Mouse (Mus musculus) CH12.LX (cell line): Measurements from ENCODE around the gene 9130213A22Rik. TPM values are rescaled to one million over a fixed set of nuclear protein-coding genes. Genes with fewer than 3 reads are reported as not detected.
A peak's percentile ranks its signal among the peaks of the same experiment; 100 is the strongest.

Experiments
- DNase-seq: peaks from one replicate; pipeline ENCODE4 v3.0.0-alpha.2; 2013; ENCODE audit errors: extremely low read depth
- H3K27ac ChIP-seq: 2 replicates; pipeline ENCODE4 v1.5.1; 2012; ENCODE audit warnings: low read depth, mild to moderate bottlenecking, control low read depth, moderate library complexity; ENCODE audit not compliant: insufficient read depth
- H3K27me3 ChIP-seq: replicated peaks from 2 replicates; pipeline ENCODE3; 2012; ENCODE audit warnings: inconsistent platforms
- H3K36me3 ChIP-seq, 2 experiments: replicated peaks in 1 of 2; 2 replicates each; pipeline versions ENCODE3 to v1.6.1; 2012; ENCODE audit warnings: inconsistent platforms in 1 of 2, low read length in 1 of 2, mild to moderate bottlenecking in 1 of 2, mixed read lengths in 1 of 2, moderate library complexity in 1 of 2; ENCODE audit not compliant: control insufficient read depth in 1 of 2, insufficient read depth in 1 of 2
- H3K4me1 ChIP-seq, 2 experiments: 2 replicates each; pipeline ENCODE4 v1.6.1; 2012; ENCODE audit warnings: inconsistent platforms in 1 of 2, moderate library complexity in 1 of 2; ENCODE audit not compliant: insufficient read depth in 2 of 2, control insufficient read depth in 1 of 2
- H3K4me2 ChIP-seq: 2 replicates; pipeline ENCODE4 v1.6.1; 2012; ENCODE audit warnings: low read depth, mild to moderate bottlenecking, control low read depth; ENCODE audit not compliant: poor library complexity, insufficient read depth, severe bottlenecking
- H3K4me3 ChIP-seq, 3 experiments: fragments of 150-350 bp in 1 of 3; sonication (generic) in 1 of 3; replicated peaks in 1 of 3; 2 replicates each; pipeline versions ENCODE3 to v1.5.1; 2011 to 2012; ENCODE audit warnings: low read depth in 2 of 3, low read length in 2 of 3, mild to moderate bottlenecking in 2 of 3, moderate library complexity in 2 of 3, control low read depth in 1 of 3, improper control_type of control experiment in 1 of 3, inconsistent platforms in 1 of 3, mixed read lengths in 1 of 3; ENCODE audit not compliant: poor library complexity in 1 of 3
- H3K79me2 ChIP-seq: replicated peaks from 2 replicates; pipeline ENCODE4 v1.6.1; 2012; ENCODE audit warnings: mild to moderate bottlenecking, moderate library complexity; ENCODE audit not compliant: control insufficient read depth, poor library complexity, insufficient read depth, severe bottlenecking; ENCODE audit errors: extremely low read depth
- H3K9ac ChIP-seq: 2 replicates; pipeline ENCODE4 v1.6.1; 2012; ENCODE audit warnings: low read depth, mild to moderate bottlenecking, control low read depth, moderate library complexity; ENCODE audit not compliant: insufficient read depth
- H3K9me3 ChIP-seq: replicated peaks from 2 replicates; pipeline ENCODE3; 2012; ENCODE audit warnings: low read length, inconsistent platforms, mixed read lengths
- BHLHE40 ChIP-seq: IDR thresholded peaks from 2 replicates; pipeline ENCODE4 v1.6.1; 2011; ENCODE audit warnings: mild to moderate bottlenecking, low read depth, low read length, improper control_type of control experiment
- CHD1 ChIP-seq: IDR thresholded peaks from 2 replicates; pipeline ENCODE4 v1.6.1; 2012; ENCODE audit warnings: low read depth, low read length, improper control_type of control experiment, inconsistent platforms
- CHD2 ChIP-seq: IDR thresholded peaks from 2 replicates; pipeline ENCODE4 v1.6.1; 2011; ENCODE audit warnings: low read length, improper control_type of control experiment
- HCFC1 ChIP-seq: IDR thresholded peaks from 2 replicates; pipeline ENCODE4 v1.6.1; 2012; ENCODE audit warnings: low read depth, mild to moderate bottlenecking, inconsistent platforms, low read length, improper control_type of control experiment
- IRF4 ChIP-seq: IDR thresholded peaks from 2 replicates; pipeline ENCODE4 v1.6.1; 2014; ENCODE audit warnings: low read depth, mild to moderate bottlenecking, inconsistent platforms, low read length, improper control_type of control experiment
- JUN ChIP-seq: IDR thresholded peaks from 2 replicates; pipeline ENCODE4 v1.6.1; 2011; ENCODE audit warnings: low read depth, mild to moderate bottlenecking, low read length, improper control_type of control experiment, moderate library complexity; ENCODE audit not compliant: insufficient read depth
- MXI1 ChIP-seq: IDR thresholded peaks from 2 replicates; pipeline ENCODE4 v1.6.1; 2011; ENCODE audit warnings: mild to moderate bottlenecking, low read depth, low read length, improper control_type of control experiment
- MYC ChIP-seq: IDR thresholded peaks from 2 replicates; pipeline ENCODE4 v1.6.1; 2011; ENCODE audit warnings: low read depth, mild to moderate bottlenecking, improper control_type of control experiment, low read length
- NELFE ChIP-seq: IDR thresholded peaks from 2 replicates; pipeline ENCODE4 v1.6.1; 2011; ENCODE audit warnings: low read depth, low read length, improper control_type of control experiment
- NRF1 ChIP-seq: IDR thresholded peaks from 2 replicates; pipeline ENCODE4 v1.6.1; 2014; ENCODE audit warnings: low read depth, mild to moderate bottlenecking, inconsistent platforms, low read length, improper control_type of control experiment, moderate library complexity
- SIN3A ChIP-seq: IDR thresholded peaks from 2 replicates; pipeline ENCODE4 v1.6.1; 2012; ENCODE audit warnings: low read length, improper control_type of control experiment, inconsistent platforms
- TBP ChIP-seq: conservative IDR thresholded peaks from 2 replicates; pipeline ENCODE4 v1.6.1; 2011; ENCODE audit warnings: low read depth, low read length, improper control_type of control experiment
- USF1 ChIP-seq: IDR thresholded peaks from 2 replicates; pipeline ENCODE4 v1.6.1; 2014; ENCODE audit warnings: low read depth, mild to moderate bottlenecking, inconsistent platforms, low read length, improper control_type of control experiment
- USF2 ChIP-seq: conservative IDR thresholded peaks from 2 replicates; pipeline ENCODE4 v1.6.1; 2011; ENCODE audit warnings: low read depth, low read length, improper control_type of control experiment
- ZMIZ1 ChIP-seq: IDR thresholded peaks from 2 replicates; pipeline ENCODE4 v1.6.1; 2012; ENCODE audit warnings: low read depth, mild to moderate bottlenecking, inconsistent platforms, low read length, improper control_type of control experiment
- ZNF384 ChIP-seq: IDR thresholded peaks from 2 replicates; pipeline ENCODE4 v1.6.1; 2012; ENCODE audit warnings: low read depth, low read length, improper control_type of control experiment, inconsistent platforms
- dilution Hi-C: fragments of 300-500 bp; cut with MboI; formaldehyde crosslinking; loops from 2 replicates; pipeline ENCODE4 v1.14.3; 2020; ENCODE audit warnings: low sequenced_read_pairs; ENCODE audit not compliant: extremely low pct_unique_long_range_greater_than_20kb, extremely low pct_ligation_motif_present
- in situ Hi-C: fragments of 300-500 bp; cut with MboI; formaldehyde crosslinking; loops from 3 replicates; pipeline ENCODE4 v1.14.3; 2019; ENCODE audit warnings: low sequenced_read_pairs, low pct_ligation_motif_present, low pct_unique_long_range_greater_than_20kb, mixed read lengths
- polyA plus RNA-seq: library from polyadenylated mRNA; unstranded; fragments of >175 nt; gene quantifications from 2 replicates; pipeline ENCODE4 v1.2.1, GENCODE M21; 2012; ENCODE audit warnings: low read depth; ENCODE audit not compliant: insufficient read length
- total RNA-seq, 2 experiments: library from RNA; depleted of rRNA; stranded (reverse); fragments of 300-350 nt in 1 of 2; fragments of >200 nt in 1 of 2; gene quantifications; 2 replicates each; pipeline ENCODE4 v1.2.3; 2012 to 2014

The 9130213A22Rik gene
- total and polyA plus RNA-seq, 3 experiments: not detected

DNA sequence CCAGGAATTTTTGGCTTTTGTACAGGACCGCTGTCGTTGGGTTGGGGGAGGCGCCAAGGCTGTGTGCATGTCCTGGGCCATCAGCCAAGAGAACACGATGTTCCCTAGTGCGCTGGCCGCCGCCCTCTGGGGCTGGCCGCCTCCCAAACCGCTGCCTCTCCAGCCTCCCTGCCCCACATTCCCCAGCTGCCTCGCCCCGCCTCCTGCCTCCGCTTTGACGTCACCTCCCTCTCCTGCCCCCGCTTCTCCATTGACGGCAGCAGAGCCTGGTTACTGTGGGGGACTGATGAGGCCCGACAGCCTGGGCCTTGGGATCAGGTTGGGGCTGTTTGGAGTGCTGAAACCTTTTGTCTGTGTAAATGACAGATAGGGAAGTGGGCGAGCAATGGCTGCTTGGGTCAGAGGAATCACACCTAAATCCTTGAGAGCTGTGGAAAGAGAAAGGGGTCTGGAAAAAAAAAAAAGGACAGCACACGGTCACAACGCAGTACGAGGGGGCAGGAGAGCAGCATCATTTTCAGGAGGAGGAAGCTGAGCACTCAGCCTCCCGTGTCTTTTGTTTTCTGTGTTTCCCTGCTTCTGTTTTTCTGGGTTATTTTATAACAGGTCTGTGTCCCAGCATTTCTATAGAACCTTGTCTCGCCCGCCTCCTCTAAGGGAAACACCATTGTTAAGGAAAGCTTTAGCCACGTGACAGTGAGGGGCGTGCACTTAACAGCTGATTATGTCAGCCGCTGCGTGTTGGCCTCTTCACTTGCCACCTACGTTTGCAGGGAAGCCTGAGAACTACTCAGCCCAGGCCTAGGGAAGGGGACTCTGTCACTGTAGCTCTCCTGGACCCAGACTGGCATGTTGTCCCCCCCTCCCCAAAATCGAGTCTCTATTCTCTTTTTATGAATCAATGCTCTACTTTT lies 25.1 kb downstream of the 9130213A22Rik start (continued):
- TF ChIP-seq IRF4: 0 out of 2 replicates have a peak, but pooled peaks have one; percentile 4
- no peak for TF ChIP-seq JUN
- peak; percentile 85 for TF ChIP-seq USF2
- no peak for TF ChIP-seq NRF1
- peak; percentile 88 for TF ChIP-seq USF1
- no peak; the same call in 1 of the 2 replicates for TF ChIP-seq CHD2
- TF ChIP-seq MXI1: peak; percentile 95
- TF ChIP-seq HCFC1: no peak; the same call in 1 of the 2 replicates

DNA sequence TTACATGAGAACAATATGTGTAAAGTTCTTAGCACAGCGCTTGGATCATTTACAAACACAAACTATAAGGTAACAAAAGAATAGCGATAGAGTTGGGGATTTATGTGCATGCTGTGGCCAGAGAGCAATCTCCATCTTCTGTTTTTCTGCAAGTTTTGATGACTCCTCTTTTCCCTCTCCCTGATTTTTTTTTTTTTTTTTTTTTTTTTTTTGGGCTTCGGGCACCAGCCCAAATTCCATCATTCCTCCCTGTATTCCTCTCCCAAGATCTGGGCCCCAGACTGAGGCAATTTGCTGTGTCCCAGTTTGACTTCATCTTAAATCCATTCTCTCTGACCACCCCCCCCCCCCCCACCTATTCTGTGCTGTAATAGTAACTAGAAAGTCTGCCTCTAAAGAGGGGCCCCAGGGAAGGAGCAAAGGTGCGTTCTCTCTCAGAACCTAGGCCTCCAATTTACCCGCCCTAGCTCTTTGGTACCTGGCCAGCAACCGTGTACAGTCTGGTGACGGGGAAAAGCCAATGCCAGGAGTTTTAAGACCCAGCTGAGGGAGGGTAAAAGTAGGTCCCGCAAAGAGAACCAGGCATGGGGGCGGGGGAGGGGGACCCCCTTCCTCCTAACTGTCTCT lies 25.9 kb downstream of the 9130213A22Rik start:
- Histone ChIP-seq H3K9ac (peak overlapping the region; percentile 54), H3K79me2 (peaks cover 20% of the 10 kb centered on the region), H3K36me3 (peaks cover 16 to 25% of the 10 kb centered on the region in 2 experiments), H3K4me3 (peak overlapping the region; percentile 50 to 89 (median 66)), H3K4me2 (peak overlapping the region; percentile 93), H3K27me3 (peaks cover 6% of the 10 kb centered on the region), H3K4me1 (peaks cover 21 to 66% of the 10 kb centered on the region in 2 experiments), H3K27ac (peak overlapping the region; percentile 5; the same call in 1 of the 2 replicates), H3K9me3 (no peaks in the 10 kb centered on the region)
- dilution Hi-C loops: no loop called here
- in situ Hi-C loops: loop anchor here (25.0 kb wide), 1 partner anchor 916 kb away; the partner anchor contains the start of genes Acadvl, Dlg4 and Dvl2
- no peak for TF ChIP-seq NELFE
- TF ChIP-seq CHD1: peak; percentile 30; the same call in 1 of the 2 replicates
- TF ChIP-seq USF2: no peak
- no peak for TF ChIP-seq ZMIZ1
- peak; percentile 65 for TF ChIP-seq ZNF384
- no peak for TF ChIP-seq TBP
- TF ChIP-seq SIN3A: no peak
- TF ChIP-seq MYC: no peak
- TF ChIP-seq HCFC1: 0 out of 2 replicates have a peak, but pooled peaks have one; percentile 7
- no peak for TF ChIP-seq BHLHE40
- no peak for DNase-seq
